Mouse (Mus musculus) cerebellum, adult 8-10 months (tissue): ENCODE results near the gene Steap3.
A peak's percentile ranks its signal among the peaks of the same experiment; 100 is the strongest.
"Not testable (repeated sequence)": the region's sequence is repeated elsewhere in the genome, so short reads cannot be mapped to it uniquely, and the experiment has no call there.

Experiments used
- DNase-seq: peaks from one replicate; pipeline ENCODE4 v3.0.0; 2022

The Steap3 gene

DNA sequence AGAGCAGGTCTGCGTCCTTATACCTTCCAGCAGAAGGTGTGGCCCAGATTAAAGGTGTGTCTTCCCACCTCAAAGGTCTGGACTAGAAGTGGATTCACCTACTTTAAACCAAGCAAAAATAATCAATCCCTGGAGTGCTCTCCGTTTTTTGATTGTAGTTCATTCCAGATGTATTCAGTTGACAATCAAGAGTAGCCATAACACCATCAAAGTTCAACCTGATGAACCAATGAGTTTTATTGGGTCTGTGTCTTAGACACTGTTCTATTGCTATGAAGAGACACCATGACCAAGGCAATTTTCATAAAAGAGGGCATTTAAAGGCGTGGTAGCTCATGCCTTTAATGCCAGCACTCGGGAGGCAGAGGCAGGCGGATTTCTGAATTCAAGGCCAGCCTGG is at the start of gene Steap3:
Steap3 (minus strand) TSS at position 101 of the 400 bp plus-strand sequence.
- no peak for DNase-seq

DNA sequence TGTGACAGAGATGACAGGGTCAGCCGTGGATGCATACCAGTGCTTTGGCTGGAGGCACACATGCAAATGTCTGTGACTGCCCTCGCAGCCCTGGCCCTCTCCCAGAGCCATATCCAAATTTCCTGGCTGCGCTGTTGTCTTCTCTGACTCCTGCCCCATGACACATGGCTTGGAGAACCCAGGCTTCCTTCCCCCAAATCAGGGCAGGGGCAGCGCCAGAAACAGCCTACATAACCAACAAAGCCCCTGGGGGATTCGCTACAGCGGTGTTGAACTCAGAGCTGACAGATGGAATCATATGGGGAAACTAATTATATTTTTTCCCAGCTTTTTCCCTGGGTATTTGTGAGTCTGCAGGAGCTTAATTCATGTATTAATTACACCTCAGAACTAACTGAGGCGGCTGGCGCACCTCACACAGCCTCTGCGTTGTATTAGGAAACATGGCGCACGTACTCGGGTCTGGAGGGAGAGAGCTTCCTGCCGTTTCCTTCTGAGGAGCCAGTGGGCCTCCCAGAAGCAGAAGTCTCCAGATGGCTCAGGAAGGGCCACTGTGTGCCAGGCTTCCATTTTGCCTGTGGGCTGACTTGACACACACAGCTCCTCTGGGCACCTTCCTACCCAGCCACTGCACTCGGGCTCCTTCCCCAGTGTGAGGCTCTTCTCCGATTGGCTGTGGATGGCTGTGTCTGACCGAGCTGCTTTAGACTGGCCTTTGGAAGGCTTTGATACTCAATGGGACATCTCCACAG is 48.9 kb upstream of the Steap3 start:
- no peak for DNase-seq

- no peak for DNase-seq
Observed at GRCm38 (mm10) chr1:120305801-120306200, 33.3 kb upstream of the Steap3 start.

- no peak for DNase-seq
Observed at GRCm38 (mm10) chr1:120296936-120297335, 24.4 kb upstream of the Steap3 start.

GRCm38 (mm10) chr1:120293803-120294202 is 21.3 kb upstream of the Steap3 start:
- DNase-seq = no peak

DNA sequence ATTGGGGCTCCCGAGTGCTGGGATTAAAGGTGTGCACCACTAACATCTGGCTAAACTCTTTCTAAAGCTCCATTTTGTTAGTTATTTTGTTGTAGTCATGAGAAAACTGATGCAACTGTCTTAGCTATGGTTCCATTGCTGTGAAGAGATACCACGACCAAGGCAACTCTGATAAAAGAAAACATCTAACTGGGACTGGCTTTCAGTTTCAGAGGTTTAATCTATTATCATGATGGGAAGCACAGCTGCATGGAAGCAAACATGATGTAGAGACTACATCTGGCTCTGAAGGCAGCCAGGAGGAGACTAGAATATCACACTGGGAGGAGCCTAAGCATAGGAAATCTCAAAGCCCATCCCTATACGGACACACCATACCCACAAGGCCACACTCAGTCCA is 19.2 kb upstream of the Steap3 start:
- DNase-seq = no peak

DNA sequence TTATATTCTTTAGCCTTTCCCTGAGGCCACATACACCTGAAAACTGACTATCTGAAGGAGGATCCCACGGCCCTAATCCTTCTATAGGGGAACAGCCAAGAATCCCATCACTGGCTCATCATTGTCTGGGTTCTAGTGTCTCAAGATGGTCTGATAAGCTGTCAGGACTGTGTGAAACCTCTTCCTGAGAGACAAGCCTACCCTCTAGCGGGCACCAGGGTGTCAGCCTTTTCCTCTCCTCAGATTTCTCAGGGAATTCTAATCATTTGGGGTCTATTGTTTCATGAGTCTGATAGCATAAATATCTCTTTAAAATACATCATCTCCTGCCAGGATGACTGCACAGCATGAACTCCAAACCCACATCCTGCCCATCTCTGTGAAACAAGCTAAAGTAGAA is 17.3 kb upstream of the Steap3 start:
- DNase-seq = no peak

DNA sequence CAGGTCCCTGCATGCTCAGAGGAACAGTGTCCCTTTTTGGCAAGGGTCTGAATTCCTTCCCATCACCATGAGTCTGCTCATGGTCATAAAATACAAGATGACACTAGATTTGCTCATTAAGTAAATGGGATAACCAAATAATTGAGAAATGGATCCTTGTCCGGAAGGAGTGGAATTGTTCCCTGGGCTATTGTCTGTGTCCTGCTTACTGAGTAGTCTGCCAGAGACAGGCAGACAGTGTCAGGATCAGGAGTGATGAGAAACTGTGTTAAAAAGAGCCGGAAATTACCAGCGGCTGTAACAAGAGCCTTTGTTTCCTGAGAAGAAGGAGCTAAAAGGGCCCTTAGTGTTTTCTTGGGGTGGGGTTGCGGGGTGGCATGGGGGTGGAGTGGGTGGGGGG is 15.2 kb upstream of the Steap3 start:
- DNase-seq = no peak

- DNase-seq = not testable (repeated sequence)
Observed at GRCm38 (mm10) chr1:120276058-120276457, 3.6 kb upstream of the Steap3 start.

- DNase-seq = no peak
Observed at GRCm38 (mm10) chr1:120275224-120275623, 2.7 kb upstream of the Steap3 start.

- DNase-seq = no peak
Observed at GRCm38 (mm10) chr1:120270882-120271281, 1.6 kb downstream of the Steap3 start.

DNA sequence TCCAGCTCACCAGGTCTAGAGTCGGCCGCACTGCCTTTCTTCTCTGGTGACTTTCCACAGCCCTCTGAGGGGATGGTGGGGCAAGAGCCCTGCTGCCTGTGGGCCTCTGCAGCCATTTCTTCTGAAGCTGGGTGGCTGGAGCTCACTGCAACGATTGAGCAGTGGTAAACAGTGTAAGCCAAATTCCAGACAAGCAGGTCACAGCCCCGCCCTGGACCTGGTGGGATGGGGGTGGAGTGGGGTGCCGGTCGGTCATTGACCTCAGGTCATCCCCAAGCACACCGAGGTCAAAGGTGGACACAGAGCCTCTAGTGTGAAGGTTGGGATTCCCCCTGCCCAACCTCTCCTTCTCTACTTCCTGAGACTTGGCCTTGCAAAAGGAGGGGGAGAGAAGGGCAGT is 2.4 kb downstream of the Steap3 start:
- no peak for DNase-seq

DNA sequence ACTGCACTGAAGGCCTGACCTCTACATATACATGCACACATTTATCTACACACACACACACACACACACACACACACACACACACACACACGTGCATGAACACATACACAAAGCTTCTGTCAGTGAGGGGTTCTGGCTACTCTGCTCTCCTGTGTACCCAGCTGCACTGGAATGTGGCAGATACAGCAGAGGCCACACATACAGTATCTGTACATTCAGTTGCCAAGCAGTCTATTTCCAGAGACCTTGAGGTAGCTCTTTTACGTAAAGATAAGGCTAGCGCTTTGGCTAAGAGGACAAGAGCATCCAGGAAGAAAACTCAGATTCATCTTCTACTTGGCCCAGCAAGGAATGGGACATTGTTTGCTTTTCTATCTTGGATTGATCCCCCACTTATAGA is 4.9 kb downstream of the Steap3 start:
- DNase-seq = no peak

- DNase-seq = no peak
Observed at GRCm38 (mm10) chr1:120266460-120266859, 6.0 kb downstream of the Steap3 start.

GRCm38 (mm10) chr1:120264861-120265686 is 7.4 kb downstream of the Steap3 start:
- DNase-seq = peak; percentile 22

DNA sequence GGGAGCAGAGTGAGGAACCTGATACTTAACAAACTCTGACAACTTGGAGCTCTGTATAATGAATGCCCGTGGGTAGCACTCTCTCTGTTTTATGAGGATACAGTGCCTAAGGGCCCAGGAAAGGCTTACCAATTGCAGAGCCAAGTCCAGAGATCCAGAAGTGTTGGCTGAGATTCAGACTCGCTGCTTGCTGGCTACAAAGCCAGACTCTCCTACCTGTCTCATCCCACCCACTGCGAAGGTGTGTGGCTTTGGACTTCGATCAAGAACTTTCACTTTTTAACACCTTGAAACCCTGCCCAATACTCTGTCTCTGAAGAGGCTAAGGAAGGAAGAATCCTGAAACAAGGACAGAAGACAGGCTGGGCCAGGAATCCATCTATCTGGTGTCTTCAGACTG is 9.3 kb downstream of the Steap3 start:
- no peak for DNase-seq

GRCm38 (mm10) chr1:120261166-120261565 is 11.3 kb downstream of the Steap3 start:
- DNase-seq = no peak

GRCm38 (mm10) chr1:120259249-120259648 is 13.3 kb downstream of the Steap3 start:
- no peak for DNase-seq

DNA sequence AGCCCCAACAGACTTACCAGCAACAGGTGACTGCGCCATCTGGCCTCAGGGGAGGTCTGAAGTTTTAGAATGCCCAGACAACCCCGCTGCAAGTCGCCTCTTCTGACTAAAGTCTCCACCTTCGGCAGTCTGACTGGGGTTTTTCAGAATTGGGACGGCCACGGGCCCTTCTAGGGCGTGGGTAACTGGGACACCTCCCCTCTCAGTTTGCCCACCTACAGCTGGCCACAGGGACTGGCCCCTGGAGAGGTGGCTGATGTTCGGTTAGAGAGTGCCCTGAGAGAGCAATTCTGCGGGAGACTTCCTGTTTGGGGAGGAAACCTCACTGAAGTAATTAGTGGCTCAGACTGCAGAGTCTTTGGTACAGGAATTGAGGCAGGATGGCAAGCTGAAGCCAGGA is 13.8 kb downstream of the Steap3 start:
- no peak for DNase-seq

DNA sequence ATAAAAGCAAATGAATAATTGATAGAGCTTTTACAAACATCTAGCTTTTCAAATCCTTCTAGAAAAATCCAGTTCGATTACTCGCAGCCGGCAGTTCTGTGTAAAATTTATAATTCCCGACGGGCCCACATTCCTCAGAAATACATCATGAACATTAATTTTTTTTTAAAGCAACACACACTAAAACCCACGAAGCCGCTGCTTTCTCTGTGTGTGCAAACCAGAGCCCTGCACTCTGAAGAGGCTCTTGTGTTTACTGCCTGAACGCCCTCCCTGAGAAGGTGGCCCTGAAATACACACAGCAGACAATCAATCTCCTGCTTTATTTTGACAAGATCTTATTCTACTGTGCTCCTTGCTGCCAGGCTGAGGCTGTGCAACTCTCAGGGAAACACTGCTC is 14.3 kb downstream of the Steap3 start:
- no peak for DNase-seq

DNA sequence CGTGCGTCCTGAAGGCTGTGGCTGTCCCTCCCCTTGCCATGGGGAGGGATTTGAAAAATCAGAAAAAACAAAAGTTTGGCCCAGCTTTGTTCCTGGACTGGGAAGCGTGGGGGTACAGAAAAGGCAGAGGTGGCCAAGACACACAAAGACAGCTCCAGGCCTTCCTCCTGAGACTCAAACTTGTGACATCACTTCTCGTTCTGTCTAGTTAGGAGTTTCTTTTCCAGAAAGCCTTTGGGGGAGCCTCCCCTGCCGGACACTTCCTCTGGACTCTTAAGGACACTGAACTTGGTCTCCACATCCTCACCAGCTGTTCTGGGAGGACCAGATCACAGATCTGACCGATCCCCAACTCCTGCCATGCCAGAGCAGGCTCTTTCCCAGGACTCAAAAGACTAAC is 18.8 kb downstream of the Steap3 start:
- no peak for DNase-seq

GRCm38 (mm10) chr1:120252519-120253160 is 19.9 kb downstream of the Steap3 start:
- DNase-seq = no peak

- no peak for DNase-seq
Observed at GRCm38 (mm10) chr1:120251193-120251592, 21.3 kb downstream of the Steap3 start.

DNA sequence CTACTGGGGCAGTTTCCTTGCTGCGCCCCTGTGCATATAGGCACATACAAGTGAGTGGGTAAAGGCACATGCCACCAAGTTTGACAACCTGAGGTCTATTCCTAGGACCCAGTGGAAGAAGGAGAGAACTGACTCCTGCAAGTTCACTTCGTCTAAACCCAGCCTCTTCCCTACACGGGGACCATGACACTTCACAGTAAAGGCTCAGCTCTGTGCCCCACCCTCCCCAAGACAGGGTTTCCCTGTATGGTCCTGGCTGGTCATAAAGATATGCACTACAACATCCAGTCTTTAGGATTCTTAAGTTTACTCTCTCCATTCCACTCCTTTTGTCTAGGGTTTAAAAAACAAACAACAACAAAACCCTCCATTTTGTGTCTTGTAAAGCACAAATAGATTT is 21.9 kb downstream of the Steap3 start:
- no peak for DNase-seq
